Mouse (Mus musculus) midbrain, postnatal 0 days (tissue): ENCODE data around the gene D17H6S53E. TPM values are rescaled to one million over a fixed set of nuclear protein-coding genes. Genes with fewer than 3 reads are reported as not detected.
A peak's percentile ranks its signal among the peaks of the same experiment; 100 is the strongest.

Experiments used
- ATAC-seq: fragments of 200-750 bp; cut with Nextera tagmentation; 2 replicates; pipeline ENCODE4 v1.8.0; 2017; ENCODE audit warnings: moderate number of reproducible peaks, mild to moderate bottlenecking, moderate TSS enrichment, moderate library complexity; ENCODE audit not compliant: low FRiP score
- DNase-seq: peaks from one replicate; pipeline ENCODE4 v3.0.0-alpha.2; 2015; ENCODE audit warnings: low spot score
- H3K27ac ChIP-seq: fragments of 300-500 bp; sonication (generic); 2 replicates; pipeline ENCODE4 v1.5.1; 2014; ENCODE audit warnings: low read depth, mild to moderate bottlenecking, low read length, mixed read lengths
- H3K27me3 ChIP-seq: fragments of 300-500 bp; sonication (generic); 2 replicates; pipeline ENCODE4 v1.6.1; 2014; ENCODE audit warnings: low read length, control low read depth, mixed read lengths; ENCODE audit not compliant: insufficient read depth
- H3K36me3 ChIP-seq: fragments of 300-500 bp; sonication (generic); 2 replicates; pipeline ENCODE4 v1.6.1; 2014; ENCODE audit warnings: low read length, control low read depth, mixed read lengths; ENCODE audit not compliant: insufficient read depth
- H3K4me1 ChIP-seq: fragments of 300-500 bp; sonication (generic); 2 replicates; pipeline ENCODE4 v1.6.1; 2014; ENCODE audit warnings: mild to moderate bottlenecking, control low read depth, antibody characterized with exemption, low read length, mixed read lengths; ENCODE audit not compliant: insufficient read depth
- H3K4me2 ChIP-seq: fragments of 300-500 bp; sonication (generic); 2 replicates; pipeline ENCODE4 v1.6.1; 2014; ENCODE audit warnings: low read depth, mild to moderate bottlenecking, low read length, mixed read lengths; ENCODE audit not compliant: poor library complexity, severe bottlenecking
- H3K4me3 ChIP-seq: fragments of 300-500 bp; sonication (generic); 2 replicates; pipeline ENCODE4 v1.5.1; 2014; ENCODE audit warnings: low read depth, mild to moderate bottlenecking, low read length, moderate library complexity
- H3K9ac ChIP-seq: fragments of 300-500 bp; sonication (generic); replicated peaks from 2 replicates; pipeline ENCODE4 v1.6.1; 2014; ENCODE audit warnings: mild to moderate bottlenecking, low read length, moderate library complexity, mixed read lengths; ENCODE audit not compliant: poor library complexity, severe bottlenecking
- H3K9me3 ChIP-seq: fragments of 300-500 bp; sonication (generic); 2 replicates; pipeline ENCODE4 v1.6.1; 2016; ENCODE audit warnings: low read length, control low read depth
- CTCF ChIP-seq: IDR thresholded peaks from 2 replicates; pipeline ENCODE4 v1.5.1; 2016; ENCODE audit warnings: antibody characterized with exemption, mild to moderate bottlenecking
- WGBS: fragments of 180-500 bp; shearing (Covaris S2); extraction: QIAGEN DNeasy Blood & Tissue Kit; methylation state at CpG from one replicate; pipeline ENCODE4 v1.1.7; 2014; 5-methylcytosine and 5-hydroxymethylcytosine counted together
- polyA plus RNA-seq: library from polyadenylated mRNA; unstranded; fragments of >200 nt; fragmentation: Nextera tagmentation; extraction: Ambion mirVana; gene quantifications from 2 replicates; pipeline ENCODE4 v1.2.1, GENCODE M21; 2015
- total RNA-seq: library from RNA; depleted of rRNA; stranded (reverse); fragments of >200 nt; gene quantifications from 2 replicates; pipeline ENCODE4 v1.2.3, GENCODE M21; 2014

The D17H6S53E gene
- total and polyA plus RNA-seq, 2 experiments from 2014 or later: 9.6 to 28.0 TPM

DNA sequence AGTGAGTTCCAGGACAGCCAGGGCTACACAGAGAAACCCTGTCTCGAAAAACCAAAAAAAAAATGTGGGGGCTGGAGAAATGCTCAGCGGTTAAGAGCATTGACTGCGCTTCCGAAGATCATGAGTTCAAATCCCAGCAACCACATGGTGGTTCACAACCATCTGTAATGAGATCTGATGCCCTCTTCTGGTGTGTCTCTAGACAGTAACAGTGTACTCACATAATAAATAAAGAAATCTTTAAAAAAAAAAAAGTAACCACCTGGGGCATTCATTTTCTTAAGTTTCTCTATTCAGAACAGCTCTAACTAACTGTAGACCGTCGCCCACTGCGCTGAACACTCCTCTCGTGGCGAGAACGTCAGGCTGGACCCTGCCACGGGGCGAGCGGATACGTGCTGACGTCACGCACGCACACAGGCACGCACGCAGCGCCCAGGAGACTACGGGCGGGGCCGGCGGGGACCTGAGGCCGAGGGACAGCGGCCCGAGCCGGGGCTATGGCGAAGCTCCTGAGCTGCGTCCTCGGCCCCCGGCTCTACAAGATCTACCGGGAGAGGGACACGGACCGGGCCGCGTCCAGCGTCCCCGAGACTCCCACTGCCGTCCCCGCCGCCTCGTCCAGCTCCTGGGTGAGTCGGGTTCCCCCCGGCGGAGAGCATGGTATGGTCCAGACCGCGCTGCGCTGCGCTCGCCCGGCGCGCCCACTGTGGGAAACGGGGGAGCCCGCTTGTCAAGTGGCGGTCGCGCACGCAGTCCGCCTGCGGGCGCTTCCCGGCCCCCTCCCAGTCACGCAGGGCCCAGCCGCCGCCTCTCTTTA is 37.1 kb upstream of the D17H6S53E start, which contains the start of gene Abhd16a:
Abhd16a (plus strand) TSS at position 439 of the 820 bp plus-strand sequence.
- peaks cover 16% of the 10 kb centered on the region for H3K36me3 ChIP-seq
- TF ChIP-seq CTCF: peak; percentile 22; the same call in 1 of the 2 replicates
- H3K4me1 ChIP-seq: 0 out of 2 replicates have a peak, but pooled peaks cover 4% of the 10 kb centered on the region
- peak within 1 kb of the TSS; percentile 67 for H3K4me3 ChIP-seq
- H3K4me2 ChIP-seq: peak within 1 kb of the TSS; percentile 61
- ATAC-seq: peak; percentile 97
- peak within 1 kb of the TSS; percentile 98 for H3K27ac ChIP-seq
- H3K9ac ChIP-seq: peak within 1 kb of the TSS; percentile 91
- peak; percentile 96 for DNase-seq
- H3K27me3 ChIP-seq: no peaks in the 10 kb centered on the region
- H3K9me3 ChIP-seq: no peaks in the 10 kb centered on the region
- 4% methylated on average over 62 of the region's 67 CpGs for WGBS

DNA sequence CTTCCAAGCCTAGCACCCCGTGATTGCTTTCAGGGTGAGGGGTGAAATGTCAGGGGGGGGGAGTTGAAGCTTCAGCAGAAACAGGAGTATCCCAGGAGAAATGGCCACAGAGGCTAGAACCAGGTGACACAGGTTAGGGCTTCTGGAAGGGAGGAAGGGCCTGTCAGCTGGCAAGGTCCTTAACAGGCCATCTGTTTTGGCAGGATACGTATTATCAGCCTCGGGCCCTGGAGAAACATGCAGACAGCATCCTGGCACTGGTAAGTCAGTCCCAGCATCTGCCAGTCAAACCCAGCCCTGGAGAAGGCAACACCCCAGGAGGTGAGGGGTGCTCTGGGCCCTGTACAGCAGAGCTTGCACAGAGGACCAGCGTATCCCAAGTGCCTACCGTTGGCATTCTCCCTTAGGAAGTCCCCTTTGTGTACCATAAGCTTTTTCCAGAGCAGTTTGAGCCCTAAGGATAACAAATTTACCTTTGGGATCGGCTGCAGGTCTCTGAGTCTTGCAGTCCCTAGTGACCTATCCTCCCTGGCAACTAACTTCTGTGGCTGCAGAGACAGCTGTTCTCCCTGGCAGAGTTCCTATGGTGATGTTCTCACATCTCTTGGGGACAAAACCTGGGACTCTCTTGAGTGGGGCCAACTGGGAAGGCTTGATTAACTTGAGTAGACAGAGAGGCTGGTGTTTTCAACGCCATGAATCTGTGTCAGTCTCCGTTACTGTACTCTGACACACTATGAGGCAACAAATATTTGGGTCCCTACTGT is 35.8 kb upstream of the D17H6S53E start:
- no peak for TF ChIP-seq CTCF
- no peaks in the 10 kb centered on the region for H3K9me3 ChIP-seq
- H3K27me3 ChIP-seq: no peaks in the 10 kb centered on the region
- WGBS: 61% methylated on average over 8 of the region's 8 CpGs
- DNase-seq (peak; percentile 67), ATAC-seq (no peak)
- H3K9ac ChIP-seq: peak overlapping the region; percentile 91
- H3K4me1 ChIP-seq: 0 out of 2 replicates have a peak, but pooled peaks cover 4% of the 10 kb centered on the region
- H3K27ac ChIP-seq: 0 out of 2 replicates have a peak overlapping the region, but pooled peaks have one; percentile 26
- H3K4me2 ChIP-seq: peak overlapping the region; percentile 61
- H3K36me3 ChIP-seq: peaks cover 26% of the 10 kb centered on the region
- peak overlapping the region; percentile 67 for H3K4me3 ChIP-seq

DNA sequence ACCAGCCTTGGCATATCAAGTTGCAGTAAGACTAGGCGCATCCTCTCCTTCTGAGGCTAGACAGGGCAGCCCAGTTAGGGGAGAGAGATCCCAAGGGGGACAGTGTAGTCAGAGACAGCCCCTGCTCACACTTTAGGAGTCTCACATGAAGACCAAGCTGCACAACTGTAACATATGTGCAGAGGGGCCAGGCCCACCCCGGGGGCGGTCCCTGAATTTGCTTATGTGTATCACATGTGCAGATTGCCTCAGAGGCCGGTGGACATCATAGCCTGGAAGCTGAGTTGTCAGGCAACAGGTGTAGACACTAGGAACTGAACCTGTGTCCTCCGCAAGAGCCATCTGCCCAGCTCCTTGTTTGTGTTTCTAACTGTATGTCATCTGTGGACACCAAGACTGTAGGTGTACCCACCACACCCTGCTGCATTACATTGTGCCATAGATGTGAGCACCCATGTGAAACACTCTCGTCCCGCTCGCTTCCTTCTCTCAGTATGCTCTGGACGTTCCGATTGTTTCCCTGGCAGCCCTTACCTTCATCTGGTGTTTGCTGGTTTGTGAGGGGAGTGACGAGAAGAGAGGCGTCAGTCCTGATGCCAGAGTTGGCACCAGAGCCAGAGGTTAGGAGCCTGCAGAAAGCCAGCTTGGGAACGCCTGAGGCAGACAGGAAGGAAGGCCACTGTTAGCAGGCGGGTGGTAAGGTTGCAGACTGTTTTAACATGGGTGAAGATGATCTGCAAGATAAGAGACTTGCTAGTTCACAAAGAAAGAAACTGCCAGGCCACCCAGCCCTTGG is 33.6 kb upstream of the D17H6S53E start:
- H3K9me3 ChIP-seq: no peaks in the 10 kb centered on the region
- no peak overlapping the region for H3K4me3 ChIP-seq
- peaks cover 45% of the 10 kb centered on the region for H3K36me3 ChIP-seq
- ATAC-seq (no peak), DNase-seq (no peak)
- no peak overlapping the region for H3K9ac ChIP-seq
- no peak overlapping the region for H3K27ac ChIP-seq
- H3K4me1 ChIP-seq: 0 out of 2 replicates have a peak, but pooled peaks cover 4% of the 10 kb centered on the region
- no peaks in the 10 kb centered on the region for H3K27me3 ChIP-seq
- no peak overlapping the region for H3K4me2 ChIP-seq
- WGBS: 91% methylated on average over 14 of the region's 14 CpGs
- TF ChIP-seq CTCF: no peak

DNA sequence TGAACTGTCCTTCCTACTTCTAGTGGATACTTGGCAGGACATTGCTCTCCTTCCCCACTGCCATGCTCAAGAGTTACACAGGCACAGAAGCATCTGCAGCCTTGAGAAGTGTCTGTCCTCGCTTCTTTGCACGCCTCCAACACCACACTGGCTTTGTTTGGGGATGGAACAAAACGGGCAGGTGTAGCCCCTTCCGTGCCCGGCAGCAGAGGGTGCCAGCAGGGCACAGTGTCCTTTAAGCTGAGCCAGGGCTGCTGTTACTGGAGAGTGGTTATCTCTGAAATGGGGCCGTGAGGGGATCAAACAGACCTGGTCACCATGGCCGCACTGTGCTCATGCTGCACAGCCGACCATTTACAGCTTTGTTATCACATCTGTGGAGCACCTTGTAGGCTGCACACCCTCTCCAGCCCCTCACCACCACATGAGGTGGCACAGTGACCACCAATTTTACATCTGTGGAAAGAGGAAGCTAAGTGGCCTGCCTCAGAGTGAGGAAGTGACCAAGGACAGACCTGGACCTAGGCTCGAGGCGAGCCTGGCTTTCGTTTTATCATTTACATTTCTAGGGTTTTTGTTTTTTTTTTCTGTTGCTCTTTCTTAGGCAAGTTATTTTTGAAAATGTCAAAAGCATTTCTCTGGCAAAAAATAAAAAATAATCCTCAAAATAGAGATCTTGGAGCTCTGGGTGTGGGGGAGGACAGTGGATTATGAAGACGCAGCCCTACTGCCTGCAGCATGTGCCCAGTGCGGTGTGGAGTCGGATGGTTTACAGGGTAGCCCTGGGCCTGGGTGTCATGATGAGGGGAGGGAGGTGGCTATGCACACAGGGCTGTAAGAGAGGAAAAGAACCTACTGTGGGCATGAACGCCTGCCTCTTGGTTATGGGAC is 31.5 kb upstream of the D17H6S53E start:
- H3K36me3 ChIP-seq: peaks cover 60% of the 10 kb centered on the region

DNA sequence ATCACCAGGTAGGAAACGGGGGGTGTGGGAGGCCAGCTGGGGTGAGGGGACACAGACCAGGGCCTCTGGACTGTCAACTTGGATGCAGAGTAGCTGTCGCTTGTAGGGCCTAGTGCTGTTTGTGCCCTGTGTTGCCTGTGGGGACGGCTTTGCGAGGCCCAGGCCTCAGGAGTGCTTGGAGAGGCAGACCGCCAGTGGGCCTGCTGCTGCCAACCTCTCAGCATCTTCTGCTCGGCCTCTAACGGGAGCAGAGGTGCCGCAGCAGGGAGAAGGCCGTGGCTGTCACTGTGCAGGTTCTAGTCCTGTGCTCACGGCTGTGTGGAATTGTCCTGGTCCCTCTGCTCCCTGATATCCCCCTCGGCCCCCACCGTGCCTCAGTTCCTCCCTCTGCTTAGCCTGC is 29.6 kb upstream of the D17H6S53E start:
- 81% methylated on average over 12 of the region's 12 CpGs for WGBS
- Histone ChIP-seq H3K27ac (no peak overlapping the region), H3K4me3 (no peak overlapping the region), H3K36me3 (peaks cover 75% of the 10 kb centered on the region), H3K4me2 (no peak overlapping the region), H3K27me3 (no peaks in the 10 kb centered on the region), H3K4me1 (no peaks in the 10 kb centered on the region), H3K9me3 (no peaks in the 10 kb centered on the region), H3K9ac (0 out of 2 replicates have a peak overlapping the region, but pooled peaks have one; percentile 13)
- DNase-seq: no peak
- no peak for TF ChIP-seq CTCF
- no peak for ATAC-seq

More for the DNA sequence above, 31.5 kb upstream of the D17H6S53E start:
- WGBS: 90% methylated on average over 15 of the region's 15 CpGs
- ATAC-seq (no peak), DNase-seq (no peak)
- TF ChIP-seq CTCF: no peak
- Histone ChIP-seq H3K27ac (no peak overlapping the region), H3K9me3 (no peaks in the 10 kb centered on the region), H3K27me3 (no peaks in the 10 kb centered on the region), H3K4me3 (no peak overlapping the region), H3K4me1 (0 out of 2 replicates have a peak, but pooled peaks cover 4% of the 10 kb centered on the region), H3K9ac (no peak overlapping the region), H3K4me2 (no peak overlapping the region)
